Mouse (Mus musculus): Measurements from ENCODE around the gene Rnf212. TPM values are rescaled to one million over a fixed set of nuclear protein-coding genes. Genes with fewer than 3 reads are reported as not detected.

The Rnf212 gene
- polyA plus RNA-seq, 1 experiment from 2014 or later: not detected

GRCm38 (mm10) chr5:108692271-108692670 is 82.5 kb downstream of the Rnf212 start, which contains the start of gene Fgfrl1:
Gene Fgfrl1, plus strand, starts transcription at chr5:108692382.
- ATAC-seq (replicated peaks; ENCODE audit: low FRiP score): peak; percentile 50

GRCm38 (mm10) chr5:108691152-108691551 is 83.6 kb downstream of the Rnf212 start:
- peaks cover 35% of the 10 kb centered on the region for H3K4me1 ChIP-seq
- ATAC-seq (replicated peaks; ENCODE audit: low FRiP score): no peak
- H3K27me3 ChIP-seq: no peaks in the 10 kb centered on the region
- H3K4me3 ChIP-seq (replicated peaks): no peak overlapping the region
- no peak overlapping the region for H3K27ac ChIP-seq
- 73% methylated on average over 4 of the region's 4 CpGs for WGBS
- H3K36me3 ChIP-seq: no peaks in the 10 kb centered on the region
- no peak overlapping the region for H3K4me2 ChIP-seq
- H3K9ac ChIP-seq: no peak overlapping the region
- no peaks in the 10 kb centered on the region for H3K9me3 ChIP-seq (replicated peaks)

More at GRCm38 (mm10) chr5:108692271-108692670, 82.5 kb downstream of the Rnf212 start, which contains the start of gene Fgfrl1:
- Histone ChIP-seq H3K4me1 (peaks cover 47% of the 10 kb centered on the region), H3K27me3 (no peaks in the 10 kb centered on the region), H3K9ac (0 out of 2 replicates have a peak within 1 kb of the TSS, but pooled peaks have one; percentile 2), H3K9me3 (replicated peaks) (no peaks in the 10 kb centered on the region), H3K4me2 (peak within 1 kb of the TSS; percentile 85), H3K36me3 (no peaks in the 10 kb centered on the region), H3K27ac (peak within 1 kb of the TSS; percentile 68), H3K4me3 (replicated peaks) (peak within 1 kb of the TSS; percentile 87)
- WGBS: 2% methylated on average over 16 of the region's 18 CpGs

- ATAC-seq (replicated peaks; ENCODE audit: low FRiP score): no peak
- Histone ChIP-seq H3K36me3 (no peaks in the 10 kb centered on the region), H3K27me3 (no peaks in the 10 kb centered on the region), H3K9me3 (replicated peaks) (no peaks in the 10 kb centered on the region), H3K4me3 (replicated peaks) (no peak overlapping the region), H3K4me1 (peaks cover 21% of the 10 kb centered on the region), H3K4me2 (no peak overlapping the region), H3K9ac (no peak overlapping the region), H3K27ac (no peak overlapping the region)
- WGBS: 72% methylated on average over 5 of the region's 5 CpGs
Measured at GRCm38 (mm10) chr5:108689091-108689490, 85.7 kb downstream of the Rnf212 start.

- Histone ChIP-seq H3K4me2 (no peak overlapping the region), H3K4me1 (peaks cover 13% of the 10 kb centered on the region), H3K4me3 (replicated peaks) (no peak overlapping the region), H3K9me3 (replicated peaks) (no peaks in the 10 kb centered on the region), H3K27ac (no peak overlapping the region), H3K9ac (no peak overlapping the region), H3K36me3 (no peaks in the 10 kb centered on the region), H3K27me3 (no peaks in the 10 kb centered on the region)
- 93% methylated on average over 6 of the region's 6 CpGs for WGBS
- ATAC-seq (replicated peaks; ENCODE audit: low FRiP score): no peak
Measured at GRCm38 (mm10) chr5:108680871-108681270, 93.9 kb downstream of the Rnf212 start.

- peaks cover 16% of the 10 kb centered on the region for H3K4me1 ChIP-seq
- H3K27me3 ChIP-seq: no peaks in the 10 kb centered on the region
- H3K9ac ChIP-seq: no peak overlapping the region
Measured at GRCm38 (mm10) chr5:108679909-108680308, 94.9 kb downstream of the Rnf212 start.

More at GRCm38 (mm10) chr5:108679909-108680308, 94.9 kb downstream of the Rnf212 start:
- no peak overlapping the region for H3K4me2 ChIP-seq
- no peak for ATAC-seq (replicated peaks; ENCODE audit: low FRiP score)
- no peak overlapping the region for H3K4me3 ChIP-seq (replicated peaks)
- no peak overlapping the region for H3K27ac ChIP-seq
- 60% methylated on average over 3 of the region's 3 CpGs for WGBS
- no peaks in the 10 kb centered on the region for H3K36me3 ChIP-seq
- H3K9me3 ChIP-seq (replicated peaks): no peaks in the 10 kb centered on the region

Other genes starting within 250 kb of the Rnf212 start
- gene Cplx1, start 225.0 kb downstream of the Rnf212 start, polyA plus RNA-seq (2015; fragmentation: Nextera tagmentation; extraction: Ambion mirVana): 1.1 and 2.2 TPM in 2 replicates
- 53.2 and 53.3 TPM in 2 replicates for gene Gak, start 145.2 kb downstream of the Rnf212 start, polyA plus RNA-seq (2015; fragmentation: Nextera tagmentation; extraction: Ambion mirVana)
- 25.5 and 28.1 TPM in 2 replicates for gene Tmem175, start 145.2 kb downstream of the Rnf212 start, polyA plus RNA-seq (2015; fragmentation: Nextera tagmentation; extraction: Ambion mirVana)
- gene Idua, start 114.7 kb downstream of the Rnf212 start, polyA plus RNA-seq (2015; fragmentation: Nextera tagmentation; extraction: Ambion mirVana): 10.2 and 11.1 TPM in 2 replicates
- 10.3 and 12.6 TPM in 2 replicates for gene Dgkq, start 105.3 kb downstream of the Rnf212 start, polyA plus RNA-seq (2015; fragmentation: Nextera tagmentation; extraction: Ambion mirVana)
- gene Slc26a1, start 99.4 kb downstream of the Rnf212 start, polyA plus RNA-seq (2015; fragmentation: Nextera tagmentation; extraction: Ambion mirVana): 4.3 and 4.9 TPM in 2 replicates
- gene Fgfrl1, start 82.6 kb downstream of the Rnf212 start, polyA plus RNA-seq (2015; fragmentation: Nextera tagmentation; extraction: Ambion mirVana): 26.8 and 27.4 TPM in 2 replicates
- not detected in 2 replicates for gene Tmed11, start 20.4 kb upstream of the Rnf212 start, polyA plus RNA-seq (2015; fragmentation: Nextera tagmentation; extraction: Ambion mirVana)
- not detected in 2 replicates for gene Vmn2r8, start 33.9 kb upstream of the Rnf212 start, polyA plus RNA-seq (2015; fragmentation: Nextera tagmentation; extraction: Ambion mirVana)
- not detected in 2 replicates for gene Vmn2r9, start 77.6 kb upstream of the Rnf212 start, polyA plus RNA-seq (2015; fragmentation: Nextera tagmentation; extraction: Ambion mirVana)
- not detected in 2 replicates for gene Vmn2r10, start 231.5 kb upstream of the Rnf212 start, polyA plus RNA-seq (2015; fragmentation: Nextera tagmentation; extraction: Ambion mirVana)

Measured in kidney, embryonic 15.5 days (tissue).